Mouse (Mus musculus): ENCODE measurements around the gene Kremen2. TPM values are rescaled to one million over a fixed set of nuclear protein-coding genes. Genes with fewer than 3 reads are reported as not detected.
A peak's percentile ranks its signal among the peaks of the same experiment; 100 is the strongest.

Kremen2 gene
- polyA plus RNA-seq, 1 experiment from 2014 or later: 2.6 TPM

DNA sequence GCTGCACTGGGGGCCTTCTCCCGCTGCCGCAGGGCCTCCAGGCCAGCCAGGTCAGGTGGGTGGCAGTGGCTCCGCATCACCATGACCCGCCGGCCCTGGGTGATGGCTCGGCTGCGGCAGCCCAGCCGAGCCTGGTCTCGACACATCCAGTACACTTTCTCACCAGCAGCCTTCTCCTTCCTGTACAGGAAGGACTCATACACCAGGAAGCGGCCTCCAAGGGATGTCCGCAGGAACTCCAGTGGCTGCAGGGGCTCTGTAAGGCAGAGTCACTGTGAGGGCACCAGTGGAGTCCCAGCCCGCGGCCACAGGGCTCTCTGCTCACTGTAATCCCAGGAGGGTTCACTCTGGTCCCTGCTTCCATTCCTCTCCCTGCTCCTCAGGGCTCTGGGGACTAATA is 10.1 kb upstream of the Kremen2 start:
- 96% methylated on average over 13 of the region's 13 CpGs for WGBS
- H3K9me3 ChIP-seq (ENCODE audit: control insufficient read depth, low read length): no peaks in the 10 kb centered on the region

DNA sequence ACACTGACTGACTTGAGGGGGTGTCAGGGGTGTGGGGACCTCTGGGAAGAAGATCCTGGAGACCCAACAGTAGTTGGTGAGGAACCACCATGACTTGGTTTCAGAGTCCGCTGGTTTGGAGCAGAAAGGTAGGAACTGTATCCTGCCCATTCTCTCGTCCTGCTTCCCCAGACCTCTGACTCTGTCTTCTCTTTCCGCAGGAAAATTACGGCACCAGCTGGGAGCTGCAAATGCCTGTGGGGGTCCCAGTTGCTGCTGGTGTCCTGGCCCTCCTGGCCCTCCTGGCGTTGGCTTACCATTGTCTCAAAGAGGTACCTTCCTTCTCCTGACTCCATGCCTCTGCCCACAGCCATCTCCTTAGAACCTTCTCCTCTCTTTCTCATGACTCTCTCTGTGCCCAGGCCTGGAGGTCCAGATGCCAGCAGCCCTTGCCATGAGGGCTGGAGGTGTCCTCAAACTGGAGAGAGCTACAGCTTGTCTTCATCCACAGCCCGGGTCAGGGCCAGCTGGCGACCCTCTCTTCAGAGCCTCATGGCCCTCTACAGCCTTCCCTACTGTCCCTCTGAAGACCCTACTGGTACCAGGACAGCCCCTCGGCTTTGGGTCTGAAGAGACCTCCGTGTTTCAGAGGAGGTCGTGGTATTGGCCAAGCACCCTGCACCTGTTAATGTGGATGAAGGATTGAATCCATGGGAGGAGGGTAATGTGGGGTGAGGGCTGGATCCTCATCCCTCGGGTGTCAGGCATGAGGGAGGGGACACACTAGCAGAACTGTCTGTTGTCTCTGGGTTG is 4.0 kb upstream of the Kremen2 start:
- WGBS: 80% methylated on average over 11 of the region's 11 CpGs
- no peak overlapping the region for H3K27ac ChIP-seq (ENCODE audit: low read depth, low read length)
- no peak overlapping the region for H3K9ac ChIP-seq (ENCODE audit: low read length)
- no peak for ATAC-seq (replicated peaks; ENCODE audit: low FRiP score)
- H3K36me3 ChIP-seq (ENCODE audit: control insufficient read depth, insufficient read depth, low read length): peaks cover 6% of the 10 kb centered on the region; the same call in 1 of the 2 replicates
- peaks cover 10% of the 10 kb centered on the region for H3K4me1 ChIP-seq (replicated peaks; ENCODE audit: control insufficient read depth, insufficient read depth, low read length)
- H3K4me2 ChIP-seq (ENCODE audit: low read depth, low read length, severe bottlenecking): no peak overlapping the region
- H3K27me3 ChIP-seq (ENCODE audit: control insufficient read depth, insufficient read depth, low read length): peaks cover 19% of the 10 kb centered on the region
- DNase-seq (ENCODE audit: low spot score): no peak
- H3K4me3 ChIP-seq (ENCODE audit: low read depth, low read length): no peak overlapping the region
- H3K9me3 ChIP-seq (ENCODE audit: control insufficient read depth, low read length): no peaks in the 10 kb centered on the region

More for the DNA sequence above, 10.1 kb upstream of the Kremen2 start:
- no peak overlapping the region for H3K9ac ChIP-seq (ENCODE audit: low read length)
- H3K27me3 ChIP-seq (ENCODE audit: control insufficient read depth, insufficient read depth, low read length): no peaks in the 10 kb centered on the region
- no peak overlapping the region for H3K4me2 ChIP-seq (ENCODE audit: low read depth, low read length, severe bottlenecking)
- no peak overlapping the region for H3K4me3 ChIP-seq (ENCODE audit: low read depth, low read length)
- no peaks in the 10 kb centered on the region for H3K4me1 ChIP-seq (replicated peaks; ENCODE audit: control insufficient read depth, insufficient read depth, low read length)
- H3K27ac ChIP-seq (ENCODE audit: low read depth, low read length): no peak overlapping the region
- ATAC-seq (replicated peaks; ENCODE audit: low FRiP score) (no peak), DNase-seq (ENCODE audit: low spot score) (no peak)
- peaks cover 32% of the 10 kb centered on the region for H3K36me3 ChIP-seq (ENCODE audit: control insufficient read depth, insufficient read depth, low read length)

DNA sequence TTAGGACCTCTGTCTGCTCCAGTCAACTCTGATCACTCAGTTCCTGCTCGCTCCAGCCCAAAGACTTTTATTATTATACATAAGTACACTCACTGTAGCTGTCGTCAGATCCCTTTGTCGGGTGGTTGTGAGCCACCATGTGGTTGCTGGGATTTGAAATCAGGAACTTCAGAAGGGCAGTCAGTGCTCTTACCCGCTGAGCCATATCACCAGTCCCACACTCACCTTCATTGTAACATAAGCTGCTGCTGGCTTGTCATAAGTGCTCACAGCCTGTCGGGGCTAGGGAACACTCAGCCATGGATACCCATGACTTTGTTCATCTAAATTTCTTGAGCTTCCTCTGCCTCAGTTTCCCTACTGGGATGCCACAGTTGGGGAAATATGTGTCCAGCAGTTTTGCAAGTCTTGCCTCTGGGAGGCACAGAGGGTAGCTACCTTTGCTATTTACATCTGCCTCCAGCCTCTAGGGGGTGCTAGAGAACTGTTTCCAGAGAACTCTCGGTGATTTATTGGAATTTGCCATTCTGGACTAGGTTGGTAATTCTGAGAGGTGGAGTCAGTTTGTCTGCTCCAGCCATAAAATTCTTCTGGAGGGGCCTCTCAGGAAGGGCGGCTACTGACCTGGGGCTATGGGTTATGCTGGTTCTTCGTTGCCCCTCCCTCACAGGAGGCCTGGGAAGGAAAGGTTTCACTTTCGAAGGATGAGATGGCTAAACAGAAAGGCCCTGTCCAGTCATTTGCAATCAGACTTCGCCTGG is 3.2 kb upstream of the Kremen2 start:
- Histone ChIP-seq H3K4me3 (ENCODE audit: low read depth, low read length) (no peak overlapping the region), H3K4me2 (ENCODE audit: low read depth, low read length, severe bottlenecking) (no peak overlapping the region), H3K27me3 (ENCODE audit: control insufficient read depth, insufficient read depth, low read length) (peaks cover 27% of the 10 kb centered on the region), H3K4me1 (replicated peaks; ENCODE audit: control insufficient read depth, insufficient read depth, low read length) (peaks cover 13% of the 10 kb centered on the region), H3K9me3 (ENCODE audit: control insufficient read depth, low read length) (no peaks in the 10 kb centered on the region), H3K9ac (ENCODE audit: low read length) (no peak overlapping the region), H3K36me3 (ENCODE audit: control insufficient read depth, insufficient read depth, low read length) (peaks cover 6% of the 10 kb centered on the region; the same call in 1 of the 2 replicates), H3K27ac (ENCODE audit: low read depth, low read length) (no peak overlapping the region)
- WGBS: 43% methylated on average over 10 of the region's 10 CpGs
- ATAC-seq (replicated peaks; ENCODE audit: low FRiP score): no peak
- no peak for DNase-seq (ENCODE audit: low spot score)

DNA sequence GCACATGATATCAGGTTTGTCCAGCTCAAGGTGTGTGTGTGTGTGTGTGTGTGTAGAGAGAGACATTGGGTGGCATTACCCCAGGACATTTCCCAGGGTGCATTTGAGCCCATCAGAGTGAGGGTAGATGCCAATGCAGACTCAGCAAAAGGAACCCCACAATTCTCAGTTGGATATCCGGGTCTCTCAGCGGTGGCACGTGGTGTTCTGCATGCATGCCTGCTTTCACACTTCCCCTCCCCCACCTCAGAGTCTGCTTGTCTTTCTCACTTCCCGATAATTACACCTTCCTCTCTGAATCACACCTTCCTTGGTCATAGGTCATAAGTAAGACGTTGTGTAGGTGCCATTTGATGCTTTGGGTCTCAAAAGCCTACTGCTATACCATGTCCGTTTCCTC is 2.4 kb upstream of the Kremen2 start:
- DNase-seq (ENCODE audit: low spot score) (no peak), ATAC-seq (replicated peaks; ENCODE audit: low FRiP score) (0 out of 2 replicates have a peak, but pooled peaks have one; percentile 16)
- H3K4me3 ChIP-seq (ENCODE audit: low read depth, low read length): no peak overlapping the region
- H3K4me2 ChIP-seq (ENCODE audit: low read depth, low read length, severe bottlenecking): no peak overlapping the region
- H3K4me1 ChIP-seq (replicated peaks; ENCODE audit: control insufficient read depth, insufficient read depth, low read length): peaks cover 13% of the 10 kb centered on the region
- peaks cover 4% of the 10 kb centered on the region; the same call in 1 of the 2 replicates for H3K36me3 ChIP-seq (ENCODE audit: control insufficient read depth, insufficient read depth, low read length)
- H3K9ac ChIP-seq (ENCODE audit: low read length): no peak overlapping the region
- H3K27me3 ChIP-seq (ENCODE audit: control insufficient read depth, insufficient read depth, low read length): peaks cover 35% of the 10 kb centered on the region
- no peaks in the 10 kb centered on the region for H3K9me3 ChIP-seq (ENCODE audit: control insufficient read depth, low read length)
- WGBS: 47% methylated on average over 6 of the region's 6 CpGs
- H3K27ac ChIP-seq (ENCODE audit: low read depth, low read length): no peak overlapping the region

DNA sequence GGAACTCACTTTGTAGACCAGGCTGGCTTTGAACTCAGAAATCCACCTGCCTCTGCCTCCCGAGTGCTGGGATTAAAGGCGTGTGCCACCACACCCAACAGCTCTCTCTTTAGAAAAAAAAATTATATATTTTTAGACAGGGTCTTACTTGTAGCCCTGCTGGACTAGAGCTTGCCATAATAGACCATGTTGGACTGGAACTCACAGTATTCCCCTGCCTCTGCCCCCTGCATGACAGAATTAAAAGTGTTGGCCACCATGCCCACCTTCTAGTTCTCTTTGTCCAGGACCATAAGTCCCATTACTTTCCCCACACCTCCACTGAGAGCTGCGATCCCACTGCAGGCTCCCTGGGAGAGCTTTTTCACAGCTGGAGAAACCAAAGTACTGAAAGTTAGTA is 1.8 kb upstream of the Kremen2 start:
- peaks cover 14% of the 10 kb centered on the region for H3K4me1 ChIP-seq (replicated peaks; ENCODE audit: control insufficient read depth, insufficient read depth, low read length)
- H3K9ac ChIP-seq (ENCODE audit: low read length): no peak overlapping the region
- H3K9me3 ChIP-seq (ENCODE audit: control insufficient read depth, low read length): no peaks in the 10 kb centered on the region
- DNase-seq (ENCODE audit: low spot score) (no peak), ATAC-seq (replicated peaks; ENCODE audit: low FRiP score) (no peak)
- H3K27me3 ChIP-seq (ENCODE audit: control insufficient read depth, insufficient read depth, low read length): peaks cover 40% of the 10 kb centered on the region
- no peak overlapping the region for H3K27ac ChIP-seq (ENCODE audit: low read depth, low read length)
- H3K4me2 ChIP-seq (ENCODE audit: low read depth, low read length, severe bottlenecking): no peak overlapping the region
- H3K36me3 ChIP-seq (ENCODE audit: control insufficient read depth, insufficient read depth, low read length): no peaks in the 10 kb centered on the region; the same call in 1 of the 2 replicates
- 80% methylated on average over 3 of the region's 3 CpGs for WGBS
- no peak overlapping the region for H3K4me3 ChIP-seq (ENCODE audit: low read depth, low read length)

DNA sequence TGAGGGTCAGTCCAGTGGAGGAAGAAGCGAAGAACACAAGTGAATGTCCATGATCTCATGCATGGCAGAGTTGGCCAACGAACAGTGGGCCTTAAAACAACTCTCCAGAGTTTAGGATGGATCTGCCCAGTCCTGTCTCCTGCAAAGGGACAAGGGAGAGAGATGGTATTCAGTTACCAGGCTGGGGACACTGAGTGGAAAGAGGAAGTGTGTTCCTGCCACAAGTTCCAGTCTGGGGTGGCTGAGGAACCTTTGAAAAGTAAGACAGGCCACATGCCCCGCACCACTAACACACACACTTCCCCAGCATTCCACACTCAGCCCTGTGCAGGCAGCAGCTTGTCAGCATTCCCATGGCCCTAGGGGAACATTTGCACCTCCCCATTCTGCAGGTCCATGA is 1.1 kb upstream of the Kremen2 start:
- H3K27me3 ChIP-seq (ENCODE audit: control insufficient read depth, insufficient read depth, low read length): peaks cover 47% of the 10 kb centered on the region
- no peaks in the 10 kb centered on the region for H3K9me3 ChIP-seq (ENCODE audit: control insufficient read depth, low read length)
- peaks cover 18% of the 10 kb centered on the region for H3K4me1 ChIP-seq (replicated peaks; ENCODE audit: control insufficient read depth, insufficient read depth, low read length)
- no peak overlapping the region for H3K27ac ChIP-seq (ENCODE audit: low read depth, low read length)
- no peak for DNase-seq (ENCODE audit: low spot score)
- H3K9ac ChIP-seq (ENCODE audit: low read length): no peak overlapping the region
- ATAC-seq (replicated peaks; ENCODE audit: low FRiP score): no peak
- H3K4me2 ChIP-seq (ENCODE audit: low read depth, low read length, severe bottlenecking): no peak overlapping the region
- 85% methylated on average over 3 of the region's 3 CpGs for WGBS
- H3K4me3 ChIP-seq (ENCODE audit: low read depth, low read length): no peak overlapping the region
- H3K36me3 ChIP-seq (ENCODE audit: control insufficient read depth, insufficient read depth, low read length): no peaks in the 10 kb centered on the region; the same call in 1 of the 2 replicates

DNA sequence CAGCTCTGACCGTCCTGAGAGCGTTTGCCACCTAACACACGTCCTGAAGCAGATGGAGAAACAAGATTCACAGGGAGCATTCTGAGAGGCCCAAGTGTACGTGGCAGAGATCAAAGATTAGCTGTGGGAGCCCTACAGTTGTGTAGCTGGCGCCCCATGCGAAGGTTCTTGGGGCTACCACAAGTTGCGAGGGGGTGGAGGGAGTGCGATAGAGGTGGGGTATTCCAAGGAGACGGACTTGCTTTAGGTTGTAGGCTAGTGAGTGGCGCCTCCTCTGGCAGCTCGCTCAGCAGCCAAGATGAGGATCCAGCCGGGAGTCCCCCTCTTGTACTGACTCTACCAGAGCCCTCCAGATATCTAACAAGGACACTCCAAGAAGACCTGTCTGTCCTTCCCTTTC is 678 bp upstream of the Kremen2 start:
- H3K9me3 ChIP-seq (ENCODE audit: control insufficient read depth, low read length): no peaks in the 10 kb centered on the region
- no peak overlapping the region for H3K27ac ChIP-seq (ENCODE audit: low read depth, low read length)
- ATAC-seq (replicated peaks; ENCODE audit: low FRiP score): no peak
- H3K4me1 ChIP-seq (replicated peaks; ENCODE audit: control insufficient read depth, insufficient read depth, low read length): peaks cover 18% of the 10 kb centered on the region
- H3K9ac ChIP-seq (ENCODE audit: low read length): no peak overlapping the region
- H3K4me2 ChIP-seq (ENCODE audit: low read depth, low read length, severe bottlenecking): peak overlapping the region; percentile 61; the same call in 1 of the 2 replicates
- H3K36me3 ChIP-seq (ENCODE audit: control insufficient read depth, insufficient read depth, low read length): no peaks in the 10 kb centered on the region
- DNase-seq (ENCODE audit: low spot score): no peak
- H3K4me3 ChIP-seq (ENCODE audit: low read depth, low read length): peak overlapping the region; percentile 25
- 1% methylated on average over 12 of the region's 12 CpGs for WGBS
- peaks cover 52% of the 10 kb centered on the region for H3K27me3 ChIP-seq (ENCODE audit: control insufficient read depth, insufficient read depth, low read length)

DNA sequence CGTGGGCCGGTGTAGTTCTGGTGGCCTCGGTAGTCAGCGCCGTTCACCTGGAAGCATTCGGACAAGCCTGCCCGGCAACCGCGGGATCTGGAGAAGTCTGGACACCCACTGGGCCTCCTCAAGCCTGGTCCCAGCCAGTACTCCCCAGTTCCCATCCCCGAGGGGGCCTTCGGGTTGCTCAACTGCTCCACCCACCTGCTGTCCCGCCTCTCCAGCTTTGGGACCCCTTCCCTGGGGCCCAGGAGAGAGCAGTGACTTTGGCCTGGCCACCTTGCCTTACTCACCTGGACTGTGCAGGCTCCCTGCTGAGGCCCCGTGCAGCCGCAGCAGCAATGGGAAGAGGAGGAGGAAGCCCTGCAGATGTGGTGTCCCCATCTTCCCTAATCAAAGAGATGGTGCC is 982 bp downstream of the Kremen2 start:
- Histone ChIP-seq H3K4me3 (ENCODE audit: low read depth, low read length) (no peak overlapping the region), H3K4me2 (ENCODE audit: low read depth, low read length, severe bottlenecking) (no peak overlapping the region)

More for the DNA sequence above, 982 bp downstream of the Kremen2 start:
- Histone ChIP-seq H3K9me3 (ENCODE audit: control insufficient read depth, low read length) (no peaks in the 10 kb centered on the region), H3K4me1 (replicated peaks; ENCODE audit: control insufficient read depth, insufficient read depth, low read length) (peaks cover 18% of the 10 kb centered on the region), H3K36me3 (ENCODE audit: control insufficient read depth, insufficient read depth, low read length) (no peaks in the 10 kb centered on the region), H3K27ac (ENCODE audit: low read depth, low read length) (no peak overlapping the region), H3K27me3 (ENCODE audit: control insufficient read depth, insufficient read depth, low read length) (peaks cover 61% of the 10 kb centered on the region), H3K9ac (ENCODE audit: low read length) (no peak overlapping the region)
- DNase-seq (ENCODE audit: low spot score): no peak
- no peak for ATAC-seq (replicated peaks; ENCODE audit: low FRiP score)
- 3% methylated on average over 14 of the region's 14 CpGs for WGBS
